Mouse (Mus musculus): Measurements from ENCODE around the gene Zfp692. TPM values are rescaled to one million over a fixed set of nuclear protein-coding genes. Genes with fewer than 3 reads are reported as not detected.

The Zfp692 gene
- total and polyA plus RNA-seq, 3 experiments: 25.7 to 38.0 TPM; not detected in 1

- no peak for TF ChIP-seq USF1 (IDR thresholded peaks at IDR 0.05; ENCODE audit: low read depth, low read length)
- peak; percentile 73 for TF ChIP-seq TBP (IDR thresholded peaks at IDR 0.05; ENCODE audit: low read depth, low read length)
- TF ChIP-seq EP300 (IDR thresholded peaks at IDR 0.05; ENCODE audit: low read depth in 1 of 2, low read length in 2 of 2): 0 out of 4 replicates have a peak, but pooled peaks of 1 of the 2 experiments have one; percentile 14
- no peak for TF ChIP-seq BHLHE40 (IDR thresholded peaks at IDR 0.05; ENCODE audit: borderline replicate concordance, low read depth, low read length)
- TF ChIP-seq SMC3 (IDR thresholded peaks at IDR 0.05; ENCODE audit: low read depth, low read length): no peak
- peak; percentile 82; the same call in 1 of the 2 replicates for TF ChIP-seq MYC (IDR thresholded peaks at IDR 0.05; ENCODE audit: low read depth, low read length)
- TF ChIP-seq POLR2A (IDR thresholded peaks at IDR 0.05; ENCODE audit: control insufficient read depth in 1 of 2, insufficient read depth in 1 of 2, low read depth in 1 of 2, low read length in 2 of 2, poor library complexity in 1 of 2): peak; percentile 48 to 74; a peak in 3 of 4 replicates
- no peak for TF ChIP-seq CHD1 (IDR thresholded peaks at IDR 0.05; ENCODE audit: low read depth, low read length)
- peak; percentile 48; the same call in 1 of the 2 replicates for TF ChIP-seq ELF1 (IDR thresholded peaks at IDR 0.05; ENCODE audit: low read depth, low read length)
- no peak for TF ChIP-seq RAD21 (IDR thresholded peaks at IDR 0.05; ENCODE audit: low read depth, low read length)
- TF ChIP-seq E2F4 (IDR thresholded peaks at IDR 0.05; ENCODE audit: borderline replicate concordance, low read depth, low read length): 0 out of 2 replicates have a peak, but pooled peaks have one; percentile 69
Observed at GRCm38 (mm10) chr11:58330276-58331148, 23.6 kb downstream of the Zfp692 start, which contains the start of the genes Zfp672 and Sh3bp5l (continued).

DNA sequence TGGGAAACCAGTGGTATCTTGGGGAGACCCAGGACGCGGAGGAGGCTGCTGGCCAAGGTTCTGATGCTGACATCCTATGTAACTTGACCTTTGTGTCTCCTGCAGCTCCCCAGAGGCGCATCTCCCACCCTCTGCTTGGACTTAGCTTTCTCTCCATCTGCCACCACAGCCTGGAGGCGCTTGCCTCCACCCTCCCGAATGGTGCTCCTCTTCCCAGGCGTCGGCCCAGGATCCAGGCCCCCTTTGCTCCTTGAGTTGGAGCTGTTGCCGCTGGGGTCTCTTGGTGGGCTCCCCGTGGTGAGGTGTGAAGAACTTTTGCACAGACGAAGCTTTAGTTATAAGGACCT, 24.3 kb downstream of the Zfp692 start:
- H3K27ac ChIP-seq (ENCODE audit: control insufficient read depth, low read depth, low read length): peak overlapping the region; percentile 63; the same call in 1 of the 2 replicates
- H3K27me3 ChIP-seq (ENCODE audit: control insufficient read depth in 1 of 2, insufficient read depth in 2 of 2, low read length in 2 of 2): no peaks in the 10 kb centered on the region
- H3K9me3 ChIP-seq (replicated peaks; ENCODE audit: insufficient read depth, low read length): no peaks in the 10 kb centered on the region
- H3K9ac ChIP-seq (ENCODE audit: control insufficient read depth, low read depth, low read length, poor library complexity, severe bottlenecking): peak overlapping the region; percentile 90
- H3K4me1 ChIP-seq (ENCODE audit: control insufficient read depth in 1 of 2, insufficient read depth in 2 of 2, low read length in 2 of 2): peaks cover 3 to 21% of the 10 kb centered on the region in 2 experiments; a peak in 3 of 4 replicates
- peaks cover 36% of the 10 kb centered on the region for H3K79me2 ChIP-seq (ENCODE audit: control insufficient read depth, insufficient read depth, low read length, poor library complexity)
- H3K36me3 ChIP-seq (ENCODE audit: control insufficient read depth in 1 of 2, insufficient read depth in 2 of 2, low read length in 2 of 2): peaks cover 6 to 23% of the 10 kb centered on the region in 2 experiments
- TF ChIP-seq SIN3A (IDR thresholded peaks at IDR 0.05; ENCODE audit: low read length): peak; percentile 43; the same call in 1 of the 2 replicates
- TF ChIP-seq ZC3H11A (IDR thresholded peaks at IDR 0.05; ENCODE audit: low read depth, low read length): no peak
- no peak for TF ChIP-seq NELFE (IDR thresholded peaks at IDR 0.05; ENCODE audit: low read depth, low read length)
- H3K4me3 ChIP-seq (ENCODE audit: control insufficient read depth in 1 of 2, insufficient read depth in 1 of 2, low read depth in 2 of 2, low read length in 2 of 2): peak overlapping the region; percentile 84 to 87
- no peak for DNase-seq (ENCODE audit: low read depth, low spot score)

DNA sequence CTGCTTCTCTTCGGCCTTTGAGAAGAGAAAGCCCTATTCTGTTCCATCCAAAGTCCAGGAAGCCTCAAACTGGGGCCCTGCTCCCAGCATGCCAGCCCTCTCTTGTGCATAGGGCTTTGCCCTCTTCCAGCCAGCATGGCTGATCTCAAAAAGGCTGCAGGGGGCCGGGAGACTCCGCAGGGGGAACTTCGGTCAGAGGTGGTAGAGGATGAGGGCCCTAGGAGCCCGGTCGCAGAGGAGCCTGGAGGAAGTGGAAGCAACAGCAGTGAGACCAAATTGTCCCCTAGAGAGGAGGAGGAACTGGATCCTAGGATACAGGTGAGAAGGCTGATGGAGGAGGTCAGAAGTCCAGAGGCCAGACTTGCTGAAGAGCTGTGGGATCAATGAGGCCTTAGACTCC, 24.7 kb downstream of the Zfp692 start:
- no peak for DNase-seq (ENCODE audit: low read depth, low spot score)
- TF ChIP-seq HCFC1 (IDR thresholded peaks at IDR 0.05; ENCODE audit: low read depth, low read length): no peak
- no peak for TF ChIP-seq ELF1 (IDR thresholded peaks at IDR 0.05; ENCODE audit: low read depth, low read length)
- H3K4me3 ChIP-seq (ENCODE audit: control insufficient read depth in 1 of 2, insufficient read depth in 1 of 2, low read depth in 2 of 2, low read length in 2 of 2): peak overlapping the region; percentile 84 to 87; a peak in 3 of 4 replicates
- H3K27me3 ChIP-seq (ENCODE audit: control insufficient read depth in 1 of 2, insufficient read depth in 2 of 2, low read length in 2 of 2): no peaks in the 10 kb centered on the region
- H3K79me2 ChIP-seq (ENCODE audit: control insufficient read depth, insufficient read depth, low read length, poor library complexity): peaks cover 36% of the 10 kb centered on the region
- H3K36me3 ChIP-seq (ENCODE audit: control insufficient read depth in 1 of 2, insufficient read depth in 2 of 2, low read length in 2 of 2): peaks cover 6 to 23% of the 10 kb centered on the region in 2 experiments
- no peaks in the 10 kb centered on the region for H3K9me3 ChIP-seq (replicated peaks; ENCODE audit: insufficient read depth, low read length)
- peak overlapping the region; percentile 90 for H3K9ac ChIP-seq (ENCODE audit: control insufficient read depth, low read depth, low read length, poor library complexity, severe bottlenecking)
- peaks cover 3 to 21% of the 10 kb centered on the region in 2 experiments; a peak in 3 of 4 replicates for H3K4me1 ChIP-seq (ENCODE audit: control insufficient read depth in 1 of 2, insufficient read depth in 2 of 2, low read length in 2 of 2)
- no peak overlapping the region for H3K27ac ChIP-seq (ENCODE audit: control insufficient read depth, low read depth, low read length)

All from MEL (cell line).